Mouse (Mus musculus) left cerebral cortex, adult 9 months (tissue): ENCODE data around the gene Gm49342.
"Not testable (repeated sequence)": the region's sequence is repeated elsewhere in the genome, so short reads cannot be mapped to it uniquely, and the experiment has no call there.

Source experiments
- DNase-seq, 2 experiments: peaks; one replicate each; pipeline ENCODE4 v3.0.0; 2022; ENCODE audit warnings: low spot score in 2 of 2

Gm49342 gene

GRCm38 (mm10) chr14:50943932-50944667 is at the start of gene Gm49342:
Gm49342 (plus strand) TSS chr14:50944517.
- peak; percentile 79 to 92 for DNase-seq

GRCm38 (mm10) chr14:50895407-50895806 is 48.9 kb upstream of the Gm49342 start:
- DNase-seq: no peak

- peak in 1 of 2 experiments; percentile 39 for DNase-seq
These were observed 48.2 kb upstream of the Gm49342 start for GRCm38 (mm10) chr14:50895985-50896746.

GRCm38 (mm10) chr14:50896747-50897373 is 47.5 kb upstream of the Gm49342 start:
- DNase-seq: peak in 1 of 2 experiments; percentile 29

- no peak for DNase-seq
These were observed 46.9 kb upstream of the Gm49342 start, which contains the start of gene Klhl33 for GRCm38 (mm10) chr14:50897374-50897765. Klhl33 (minus strand) TSS chr14:50897507.

- not testable (repeated sequence) for DNase-seq
These were observed 46.3 kb upstream of the Gm49342 start for GRCm38 (mm10) chr14:50897992-50898391.

- DNase-seq: peak in 1 of 2 experiments; percentile 29
These were observed 40.1 kb upstream of the Gm49342 start for GRCm38 (mm10) chr14:50903973-50904827.

- DNase-seq: no peak
These were observed 39.5 kb upstream of the Gm49342 start for GRCm38 (mm10) chr14:50904828-50905129.

- DNase-seq: not testable (repeated sequence)
These were observed 39.0 kb upstream of the Gm49342 start for GRCm38 (mm10) chr14:50905327-50905726.

- no peak for DNase-seq
These were observed 36.2 kb upstream of the Gm49342 start for GRCm38 (mm10) chr14:50908126-50908525.

GRCm38 (mm10) chr14:50911356-50911755 is 33.0 kb upstream of the Gm49342 start:
- no peak for DNase-seq

- not testable (repeated sequence) for DNase-seq
These were observed 20.9 kb upstream of the Gm49342 start for GRCm38 (mm10) chr14:50923437-50923836.

GRCm38 (mm10) chr14:50924281-50925064 is 19.8 kb upstream of the Gm49342 start, which contains the start of the genes Osgep and Apex1:
Osgep (minus strand) TSS chr14:50924893.
Apex1 (plus strand) TSS chr14:50924968.
- peak; percentile 95 to 98 for DNase-seq

- peak in 1 of 2 experiments; percentile 25 for DNase-seq
These were observed 19.0 kb upstream of the Gm49342 start for GRCm38 (mm10) chr14:50925111-50925920.

- no peak for DNase-seq
These were observed 17.0 kb upstream of the Gm49342 start for GRCm38 (mm10) chr14:50927366-50927765.

GRCm38 (mm10) chr14:50929951-50930350 is 14.4 kb upstream of the Gm49342 start:
- no peak for DNase-seq

GRCm38 (mm10) chr14:50930377-50930753 is 14.0 kb upstream of the Gm49342 start:
- peak in 1 of 2 experiments; percentile 60 for DNase-seq

GRCm38 (mm10) chr14:50930754-50931492 is 13.4 kb upstream of the Gm49342 start, which contains the start of the genes Pip4p1 and Pnp:
Pip4p1 (minus strand) TSS chr14:50930856.
Pnp (plus strand) TSS chr14:50931082.
- DNase-seq: peak; percentile 99 to 100

- no peak for DNase-seq
These were observed 12.8 kb upstream of the Gm49342 start for GRCm38 (mm10) chr14:50931493-50932020.
